Mouse (Mus musculus) heart, adult 2 months (tissue): ENCODE data around the gene Ipcef1.

ENCODE experiments used
- CTCF ChIP-seq: fragments of 200-600 bp; IDR thresholded peaks from 2 replicates; pipeline ENCODE4 v1.8.1; 2022; ENCODE audit warnings: antibody characterized with exemption, mild to moderate bottlenecking, moderate library complexity
- EP300 ChIP-seq: fragments of 200-500 bp; IDR thresholded peaks from 2 replicates; pipeline ENCODE4 v1.6.1; 2011; ENCODE audit warnings: low read depth, low read length, control low read depth; ENCODE audit not compliant: insufficient read depth

DNA sequence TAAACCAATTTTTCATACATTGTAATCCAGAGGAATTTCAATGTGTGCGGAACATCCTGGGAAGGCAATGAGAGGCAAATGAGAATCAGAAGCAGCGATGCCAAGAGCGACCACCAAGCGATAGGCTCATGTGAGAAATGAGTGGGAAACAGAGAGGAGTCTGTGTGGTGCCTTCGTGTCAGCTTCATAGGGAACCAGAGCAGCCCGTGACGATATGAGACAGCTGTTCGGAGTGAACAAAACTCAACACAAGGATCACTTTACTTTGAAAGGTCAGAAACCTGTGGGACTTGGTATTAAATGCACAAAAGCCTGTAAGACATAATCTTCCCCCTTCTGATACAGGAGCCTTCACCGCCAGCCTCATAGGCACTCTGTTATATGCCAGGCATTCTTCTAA lies 31.7 kb downstream of the Ipcef1 start:
- no peak for TF ChIP-seq CTCF
- TF ChIP-seq EP300, result no peak
